Mouse (Mus musculus): Measurements from ENCODE around the gene Sparcl1. TPM values are rescaled to one million over a fixed set of nuclear protein-coding genes. Genes with fewer than 3 reads are reported as not detected.

The Sparcl1 gene
- total and polyA plus RNA-seq, 2 experiments = 3.0 to 4.9 TPM

GRCm38 (mm10) chr5:104071048-104071447 is 42.5 kb downstream of the Sparcl1 start:
- WGBS = 81% methylated on average over 4 of the region's 4 CpGs
- H3K27ac ChIP-seq (replicated peaks; ENCODE audit: insufficient read depth, low read depth, low read length) = no peak overlapping the region
- no peak for TF ChIP-seq POLR2A (IDR thresholded peaks at IDR 0.05; ENCODE audit: extremely low read depth, insufficient read depth, low read length)
- H3K4me1 ChIP-seq (ENCODE audit: control insufficient read depth, insufficient read depth, low read length) = no peaks in the 10 kb centered on the region
- no peak overlapping the region for H3K9ac ChIP-seq (ENCODE audit: low read depth, low read length)
- H3K79me2 ChIP-seq (ENCODE audit: control insufficient read depth, insufficient read depth, low read length) = no peaks in the 10 kb centered on the region
- H3K4me3 ChIP-seq (ENCODE audit: insufficient read depth, low read depth, low read length) = no peak overlapping the region
- no peaks in the 10 kb centered on the region for H3K36me3 ChIP-seq (ENCODE audit: control insufficient read depth, insufficient read depth, low read length)
- no peak for DNase-seq (ENCODE audit: extremely low read depth, low read depth, low spot score)
- no peaks in the 10 kb centered on the region for H3K27me3 ChIP-seq (ENCODE audit: control insufficient read depth, insufficient read depth, low read length)

- H3K27me3 ChIP-seq (ENCODE audit: control insufficient read depth, insufficient read depth, low read length) = no peaks in the 10 kb centered on the region
- 86% methylated on average over 7 of the region's 7 CpGs for WGBS
- no peaks in the 10 kb centered on the region for H3K4me1 ChIP-seq (ENCODE audit: control insufficient read depth, insufficient read depth, low read length)
- no peak overlapping the region for H3K27ac ChIP-seq (replicated peaks; ENCODE audit: insufficient read depth, low read depth, low read length)
- H3K9ac ChIP-seq (ENCODE audit: low read depth, low read length) = no peak overlapping the region
- H3K79me2 ChIP-seq (ENCODE audit: control insufficient read depth, insufficient read depth, low read length) = no peaks in the 10 kb centered on the region
- no peak overlapping the region for H3K4me3 ChIP-seq (ENCODE audit: insufficient read depth, low read depth, low read length)
- DNase-seq (ENCODE audit: extremely low read depth, low read depth, low spot score) = no peak
- TF ChIP-seq POLR2A (IDR thresholded peaks at IDR 0.05; ENCODE audit: extremely low read depth, insufficient read depth, low read length) (no peak), CTCF (IDR thresholded peaks at IDR 0.05; ENCODE audit: low read depth, low read length) (peak; percentile 65)
- H3K36me3 ChIP-seq (ENCODE audit: control insufficient read depth, insufficient read depth, low read length) = peaks cover 8% of the 10 kb centered on the region
Measured at GRCm38 (mm10) chr5:104068751-104069150, 44.8 kb downstream of the Sparcl1 start.

GRCm38 (mm10) chr5:104062773-104063551 is 50.6 kb downstream of the Sparcl1 start:
- Histone ChIP-seq H3K4me3 (ENCODE audit: insufficient read depth, low read depth, low read length) (no peak overlapping the region), H3K27ac (replicated peaks; ENCODE audit: insufficient read depth, low read depth, low read length) (no peak overlapping the region), H3K36me3 (ENCODE audit: control insufficient read depth, insufficient read depth, low read length) (peaks cover 29% of the 10 kb centered on the region)

DNA sequence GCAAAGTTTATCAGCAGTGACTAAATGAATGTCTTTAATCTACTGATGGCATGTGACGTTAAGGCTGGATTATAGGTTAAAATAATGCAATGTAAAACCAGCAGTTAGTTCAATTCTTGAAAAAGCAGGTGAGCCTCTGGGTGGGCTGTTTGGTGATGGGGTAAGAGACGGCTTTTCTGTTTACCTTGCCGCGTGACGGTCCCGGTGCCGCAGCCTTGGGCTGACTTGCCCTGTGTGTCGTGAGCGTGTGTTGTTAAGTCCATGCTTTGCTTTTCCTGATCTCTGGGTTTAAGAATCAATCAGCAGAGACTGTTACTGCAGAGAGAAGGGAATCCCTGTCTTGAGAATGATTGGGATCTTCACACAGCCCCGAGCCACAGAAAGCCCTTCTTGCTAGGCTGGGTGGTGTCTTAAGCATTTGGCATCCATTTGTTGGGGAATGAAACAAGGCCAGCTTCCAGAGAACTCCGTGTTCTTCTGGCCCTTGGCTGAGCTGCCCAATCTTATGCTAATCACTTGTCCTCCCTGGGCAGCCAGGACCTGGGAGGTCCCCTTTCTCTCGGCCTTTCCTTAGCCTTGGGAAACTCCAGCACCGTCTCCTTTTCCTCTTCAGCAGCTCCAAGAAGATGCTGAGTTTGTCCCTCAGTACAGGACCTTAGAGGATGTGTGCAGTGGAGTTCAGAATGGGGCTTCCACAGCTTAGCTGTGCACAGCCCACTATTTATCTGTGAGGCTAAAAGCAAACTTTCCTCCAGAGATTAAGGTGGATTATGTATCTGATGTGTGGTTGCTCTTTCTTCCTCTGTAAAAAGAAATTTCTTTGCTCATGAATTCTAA is 51.4 kb downstream of the Sparcl1 start:
- no peak for TF ChIP-seq CTCF (IDR thresholded peaks at IDR 0.05; ENCODE audit: low read depth, low read length)
- no peak for TF ChIP-seq POLR2A (IDR thresholded peaks at IDR 0.05; ENCODE audit: extremely low read depth, insufficient read depth, low read length)
- peaks cover 29% of the 10 kb centered on the region for H3K36me3 ChIP-seq (ENCODE audit: control insufficient read depth, insufficient read depth, low read length)
- no peaks in the 10 kb centered on the region for H3K79me2 ChIP-seq (ENCODE audit: control insufficient read depth, insufficient read depth, low read length)
- H3K27me3 ChIP-seq (ENCODE audit: control insufficient read depth, insufficient read depth, low read length) = no peaks in the 10 kb centered on the region
- no peaks in the 10 kb centered on the region for H3K4me1 ChIP-seq (ENCODE audit: control insufficient read depth, insufficient read depth, low read length)
- H3K9ac ChIP-seq (ENCODE audit: low read depth, low read length) = no peak overlapping the region
- no peak overlapping the region for H3K27ac ChIP-seq (replicated peaks; ENCODE audit: insufficient read depth, low read depth, low read length)
- WGBS = 88% methylated on average over 13 of the region's 13 CpGs
- no peak overlapping the region for H3K4me3 ChIP-seq (ENCODE audit: insufficient read depth, low read depth, low read length)
- DNase-seq (ENCODE audit: extremely low read depth, low read depth, low spot score) = no peak

More at GRCm38 (mm10) chr5:104062773-104063551, 50.6 kb downstream of the Sparcl1 start:
- WGBS = 96% methylated on average over 11 of the region's 11 CpGs
- TF ChIP-seq CTCF (IDR thresholded peaks at IDR 0.05; ENCODE audit: low read depth, low read length) = no peak
- TF ChIP-seq POLR2A (IDR thresholded peaks at IDR 0.05; ENCODE audit: extremely low read depth, insufficient read depth, low read length) = no peak
- Histone ChIP-seq H3K27me3 (ENCODE audit: control insufficient read depth, insufficient read depth, low read length) (no peaks in the 10 kb centered on the region), H3K9ac (ENCODE audit: low read depth, low read length) (no peak overlapping the region), H3K4me1 (ENCODE audit: control insufficient read depth, insufficient read depth, low read length) (no peaks in the 10 kb centered on the region), H3K79me2 (ENCODE audit: control insufficient read depth, insufficient read depth, low read length) (no peaks in the 10 kb centered on the region)
- no peak for DNase-seq (ENCODE audit: extremely low read depth, low read depth, low spot score)

- no peak for DNase-seq (ENCODE audit: extremely low read depth, low read depth, low spot score)
- WGBS = 96% methylated on average over 5 of the region's 5 CpGs
- Histone ChIP-seq H3K27me3 (ENCODE audit: control insufficient read depth, insufficient read depth, low read length) (no peaks in the 10 kb centered on the region), H3K27ac (replicated peaks; ENCODE audit: insufficient read depth, low read depth, low read length) (no peak overlapping the region), H3K36me3 (ENCODE audit: control insufficient read depth, insufficient read depth, low read length) (peaks cover 30% of the 10 kb centered on the region), H3K4me3 (ENCODE audit: insufficient read depth, low read depth, low read length) (no peak overlapping the region), H3K9ac (ENCODE audit: low read depth, low read length) (no peak overlapping the region), H3K79me2 (ENCODE audit: control insufficient read depth, insufficient read depth, low read length) (no peaks in the 10 kb centered on the region), H3K4me1 (ENCODE audit: control insufficient read depth, insufficient read depth, low read length) (no peaks in the 10 kb centered on the region)
- no peak for TF ChIP-seq CTCF (IDR thresholded peaks at IDR 0.05; ENCODE audit: low read depth, low read length)
- TF ChIP-seq POLR2A (IDR thresholded peaks at IDR 0.05; ENCODE audit: extremely low read depth, insufficient read depth, low read length) = no peak
Measured at GRCm38 (mm10) chr5:104060429-104060828, 53.1 kb downstream of the Sparcl1 start.

Data from liver, adult 2 months (tissue).